Comparison of ENCODE assay signal across 8 mouse cellular contexts in genomic region chr12:104829596-104830282, GRCm38 (mm10). TPM values are rescaled to one million over a fixed set of nuclear protein-coding genes. Genes with fewer than 3 reads are reported as not detected.
DNase-seq lines count a peak whose midpoint lies in the region; ATAC-seq and TF ChIP-seq lines count a peak whose summit lies in the region.

No protein-coding gene starts in this region.

- H3K9me3 ChIP-seq in forebrain, embryonic 11.5 days (ENCODE audit: control insufficient read depth, low read length) = no peaks in the 10 kb centered on the region
- no peaks in the 10 kb centered on the region for H3K9me3 ChIP-seq in forebrain, embryonic 16.5 days (ENCODE audit: control insufficient read depth, low read length)
- no peaks in the 10 kb centered on the region for H3K9me3 ChIP-seq in heart, embryonic 10.5 days
- H3K9me3 ChIP-seq in kidney, postnatal 0 days (replicated peaks; ENCODE audit: low read length) = no peaks in the 10 kb centered on the region

- TF ChIP-seq CTCF in kidney, postnatal 0 days (IDR thresholded peaks at IDR 0.05; ENCODE audit: low read depth) = peak; percentile 74

- 36% methylated on average over 6 of the region's 6 CpGs for WGBS in forebrain, embryonic 11.5 days
- WGBS in forebrain, embryonic 16.5 days = 38% methylated on average over 6 of the region's 6 CpGs
- WGBS in heart, embryonic 10.5 days = 34% methylated on average over 6 of the region's 6 CpGs
- 30% methylated on average over 6 of the region's 6 CpGs for WGBS in kidney, postnatal 0 days

- peaks cover 4% of the 10 kb centered on the region; the same call in 1 of the 2 replicates for H3K4me1 ChIP-seq in forebrain, embryonic 11.5 days (replicated peaks; ENCODE audit: control insufficient read depth, insufficient read depth, low read length)
- H3K4me1 ChIP-seq in forebrain, embryonic 16.5 days (replicated peaks; ENCODE audit: control insufficient read depth, insufficient read depth, low read length) = peaks cover 12% of the 10 kb centered on the region
- peaks cover 21% of the 10 kb centered on the region for H3K4me1 ChIP-seq in heart, embryonic 10.5 days
- H3K4me1 ChIP-seq in kidney, postnatal 0 days (replicated peaks; ENCODE audit: insufficient read depth, low read length) = peaks cover 24% of the 10 kb centered on the region

- no peak overlapping the region for H3K9ac ChIP-seq in forebrain, embryonic 11.5 days (ENCODE audit: low read length)
- no peak overlapping the region for H3K9ac ChIP-seq in forebrain, embryonic 16.5 days (replicated peaks; ENCODE audit: low read depth, low read length)
- no peak overlapping the region for H3K9ac ChIP-seq in kidney, postnatal 0 days (ENCODE audit: low read depth, low read length)

- peak; percentile 47 for ATAC-seq in forebrain, embryonic 11.5 days (replicated peaks; ENCODE audit: low FRiP score)
- ATAC-seq in forebrain, embryonic 16.5 days = no peak
- ATAC-seq in kidney, postnatal 0 days (replicated peaks; ENCODE audit: low FRiP score, low read depth) = peak; percentile 90
- peak; percentile 81 for ATAC-seq in megakaryocyte progenitor cell, adult 5-6 weeks (replicated peaks; ENCODE audit: poor library complexity)

- H3K36me3 ChIP-seq in forebrain, embryonic 11.5 days (ENCODE audit: control insufficient read depth, insufficient read depth, low read length) = no peaks in the 10 kb centered on the region
- no peaks in the 10 kb centered on the region for H3K36me3 ChIP-seq in forebrain, embryonic 16.5 days (ENCODE audit: control insufficient read depth, insufficient read depth)
- no peaks in the 10 kb centered on the region for H3K36me3 ChIP-seq in heart, embryonic 10.5 days
- H3K36me3 ChIP-seq in kidney, postnatal 0 days (ENCODE audit: insufficient read depth, low read length) = no peaks in the 10 kb centered on the region

- no peak overlapping the region for H3K27ac ChIP-seq in forebrain, embryonic 11.5 days (ENCODE audit: low read depth, low read length)
- no peak overlapping the region for H3K27ac ChIP-seq in forebrain, embryonic 16.5 days (ENCODE audit: low read length)
- H3K27ac ChIP-seq in heart, embryonic 10.5 days = peak overlapping the region; percentile 2; the same call in 1 of the 2 replicates
- peak overlapping the region; percentile 79 for H3K27ac ChIP-seq in kidney, postnatal 0 days

- no peak for DNase-seq in forebrain, embryonic 11.5 days (ENCODE audit: low spot score)
- DNase-seq in adrenal gland, postnatal 36 days = peak; percentile 20 to 45
- DNase-seq in heart, embryonic 10.5 days (ENCODE audit: low spot score) = no peak
- peak; percentile 88 for DNase-seq in kidney, postnatal 0 days (ENCODE audit: low spot score)
- peak; percentile 82 for DNase-seq in yolk sac, embryonic 10.5 days (ENCODE audit: low spot score)
- DNase-seq in layer of hippocampus, adult 8-10 months (ENCODE audit: low spot score in 2 of 2) = no peak

- no peak overlapping the region for H3K4me2 ChIP-seq in forebrain, embryonic 11.5 days (ENCODE audit: low read depth, low read length, severe bottlenecking)
- H3K4me2 ChIP-seq in forebrain, embryonic 16.5 days (ENCODE audit: low read length) = no peak overlapping the region
- H3K4me2 ChIP-seq in kidney, postnatal 0 days (ENCODE audit: low read length) = no peak overlapping the region

- no peak overlapping the region for H3K4me3 ChIP-seq in forebrain, embryonic 11.5 days (ENCODE audit: low read depth, low read length)
- no peak overlapping the region for H3K4me3 ChIP-seq in forebrain, embryonic 16.5 days (replicated peaks; ENCODE audit: low read length)
- H3K4me3 ChIP-seq in heart, embryonic 10.5 days = no peak overlapping the region
- H3K4me3 ChIP-seq in kidney, postnatal 0 days (replicated peaks; ENCODE audit: low read depth, low read length) = no peak overlapping the region

- no peaks in the 10 kb centered on the region for H3K27me3 ChIP-seq in forebrain, embryonic 11.5 days (ENCODE audit: control insufficient read depth, insufficient read depth, low read length)
- H3K27me3 ChIP-seq in forebrain, embryonic 16.5 days (replicated peaks; ENCODE audit: control insufficient read depth, insufficient read depth, low read length) = no peaks in the 10 kb centered on the region
- peaks cover 14% of the 10 kb centered on the region; the same call in 1 of the 2 replicates for H3K27me3 ChIP-seq in heart, embryonic 10.5 days (ENCODE audit: insufficient read depth, poor library complexity, severe bottlenecking)
- no peaks in the 10 kb centered on the region for H3K27me3 ChIP-seq in kidney, postnatal 0 days (ENCODE audit: insufficient read depth, low read length)

RNA-seq across cellular contexts. Expression of gene Clmn, which starts 35.1 kb away (rescaled TPM):
- polyA plus RNA-seq in forebrain, embryonic 11.5 days (2014; fragmentation: Nextera tagmentation; extraction: Ambion mirVana) = 2.8 and 3.2 TPM in 2 replicates
- polyA plus RNA-seq in forebrain, embryonic 16.5 days (2015; fragmentation: Nextera tagmentation; extraction: Ambion mirVana) = 0.71 and 0.84 TPM in 2 replicates
- total RNA-seq in adrenal gland, postnatal 36 days (2021) = 10 to 100 TPM in 1 of 2 experiments, 1 to 10 TPM in 1; 7.9 to 13.2 TPM
- 1.1 and 2.1 TPM in 2 replicates for polyA plus RNA-seq in heart, embryonic 10.5 days (2016; fragmentation: Nextera tagmentation; extraction: Ambion mirVana)
- 6.0 and 7.3 TPM in 2 replicates for polyA plus RNA-seq in kidney, postnatal 0 days (2015; fragmentation: Nextera tagmentation; extraction: Ambion mirVana)
- total RNA-seq in megakaryocyte progenitor cell, adult 5-6 weeks (2015) = 0.10 TPM in 1 of 2 replicates, not detected in the other
- not detected in 2 replicates for total RNA-seq in megakaryocyte progenitor cell, adult 5-6 weeks (2017)
- total RNA-seq in layer of hippocampus, adult 8-10 months (2022) = 100 to 1,000 TPM in 3 of 4 experiments, 10 to 100 TPM in 1; 98.6 to 111 (median 105) TPM

Comparison
In these comparisons a context has a peak if more than half of its experiments do, and no peak if none do; other contexts are left out.
1. DNase-seq: peak in adrenal gland, postnatal 36 days (2 of 2), kidney, postnatal 0 days (single experiment) and yolk sac, embryonic 10.5 days (single experiment); none in forebrain, embryonic 11.5 days (single experiment), heart, embryonic 10.5 days (single experiment) and layer of hippocampus, adult 8-10 months (0 of 2).
2. H3K27ac ChIP-seq: peak in heart, embryonic 10.5 days (single experiment) and kidney, postnatal 0 days (single experiment); none in forebrain, embryonic 11.5 days (single experiment) and forebrain, embryonic 16.5 days (single experiment).